Mouse (Mus musculus) adrenal gland, postnatal 10 days (tissue): ENCODE measurements around the gene Coasy. TPM values are rescaled to one million over a fixed set of nuclear protein-coding genes. Genes with fewer than 3 reads are reported as not detected.
A peak's percentile ranks its signal among the peaks of the same experiment; 100 is the strongest.

Experiments used
- DNase-seq: peaks from one replicate; pipeline ENCODE4 v3.0.0; 2021; ENCODE audit warnings: mixed read lengths
- total RNA-seq, 2 experiments: library from RNA; stranded (reverse); gene quantifications; 2 replicates each; pipeline ENCODE4 v1.2.3; 2021

The Coasy gene
- total RNA-seq, 2 experiments from 2014 or later = 98.0 to 102 TPM

DNA sequence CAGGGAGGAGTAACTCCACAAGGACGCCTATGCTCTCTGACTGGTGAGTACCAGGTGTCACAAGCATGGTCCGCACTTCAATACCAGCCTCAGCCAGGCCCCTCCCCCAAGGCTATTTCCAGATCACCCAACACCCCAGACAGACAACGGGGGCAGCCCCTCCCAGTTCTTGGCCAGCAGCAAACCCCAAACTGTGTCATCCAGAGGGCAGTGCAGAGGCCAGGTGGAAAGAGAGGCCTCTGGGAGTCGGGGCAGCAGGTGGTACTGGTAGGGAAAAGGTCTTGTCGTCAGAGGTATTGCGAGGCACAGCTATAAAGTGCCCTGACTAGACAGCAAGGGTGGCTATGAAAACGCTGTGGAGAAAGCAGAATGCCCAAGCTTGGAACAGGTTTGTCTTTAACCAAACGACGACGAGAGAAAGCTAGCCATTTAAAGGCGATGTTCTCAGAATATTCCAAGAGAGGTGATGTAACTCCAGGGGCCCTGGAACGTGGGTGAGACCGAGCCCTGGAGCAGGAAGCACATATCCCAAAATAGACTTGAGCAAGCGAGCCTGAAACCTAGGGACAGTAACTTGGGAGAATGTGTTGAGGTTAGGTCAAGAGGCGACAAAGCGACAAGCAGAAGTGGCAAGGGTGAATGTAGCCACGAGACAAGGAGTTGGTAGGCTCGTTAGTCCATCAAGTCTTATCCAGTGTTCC is 47.8 kb downstream of the Coasy start:
- DNase-seq = peak; percentile 54

- DNase-seq = no peak
Observed at GRCm38 (mm10) chr11:101131187-101131586, 48.8 kb downstream of the Coasy start.

DNA sequence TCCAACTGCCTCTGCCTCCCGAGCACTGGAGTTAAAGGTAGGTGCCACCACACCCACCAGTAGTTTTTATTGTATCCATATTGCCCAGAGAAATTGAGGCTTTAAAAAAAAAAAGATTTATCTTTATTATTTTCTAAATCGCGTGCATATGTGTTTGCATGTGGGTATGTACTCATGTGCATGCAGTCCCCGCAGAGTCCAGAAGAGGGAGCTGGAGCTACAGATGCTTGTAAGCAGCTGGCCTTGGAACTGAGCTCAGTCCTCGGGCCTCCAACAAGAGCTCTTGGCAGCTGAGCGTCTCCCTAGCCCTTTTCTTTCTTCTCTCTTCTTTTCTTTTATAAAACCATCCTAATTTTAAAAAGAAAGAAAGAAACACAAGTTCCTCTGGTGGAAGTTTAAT is 49.3 kb downstream of the Coasy start:
- DNase-seq = peak; percentile 56

- DNase-seq = no peak
Observed at GRCm38 (mm10) chr11:101133037-101133436, 50.7 kb downstream of the Coasy start.

DNA sequence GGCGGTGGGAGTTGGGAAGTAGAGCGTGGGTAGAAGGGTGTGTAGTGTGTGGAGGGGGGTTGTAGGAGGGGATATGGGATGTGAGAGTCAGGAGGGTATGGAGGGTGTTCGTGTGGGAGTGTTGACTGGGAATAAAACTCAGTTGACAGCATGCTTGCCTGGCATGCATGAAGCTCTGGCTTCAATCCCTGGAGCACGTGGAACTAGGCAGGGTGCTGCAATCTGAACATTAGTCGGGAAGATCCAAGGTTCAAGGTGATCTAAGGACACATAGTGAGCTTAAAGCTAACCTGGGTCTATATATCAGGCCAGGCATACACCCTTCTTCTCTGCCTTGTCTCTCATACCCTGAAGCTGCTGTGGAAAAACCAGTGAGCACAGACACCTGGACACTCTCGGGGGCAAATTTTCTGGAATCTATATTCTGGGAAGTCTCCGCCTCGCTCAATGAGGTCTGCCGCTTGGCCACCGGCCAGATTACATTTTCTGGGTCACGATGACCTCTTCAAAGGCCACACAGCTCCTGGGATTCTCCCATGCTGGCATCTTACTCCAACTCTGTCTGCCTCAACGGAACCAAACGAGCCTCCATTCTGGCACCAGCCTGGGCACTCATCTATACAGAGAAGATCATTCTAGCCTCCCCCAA is 52.0 kb downstream of the Coasy start:
- DNase-seq = peak; percentile 78

Other genes starting within 250 kb of the Coasy start
- gene Stat5b, start 231.8 kb upstream of the Coasy start, total RNA-seq = 10 to 100 TPM; 60.7 to 72.7 TPM
- 10 to 100 TPM; 37.1 to 52.7 TPM for gene Stat5a, start 223.2 kb upstream of the Coasy start, total RNA-seq
- 10 to 100 TPM; 68.2 to 75.6 TPM for gene Stat3, start 143.0 kb upstream of the Coasy start, total RNA-seq
- 100 to 1,000 TPM; 327 to 368 TPM for gene Cavin1, start 111.7 kb upstream of the Coasy start, total RNA-seq
- 10 to 100 TPM; 93.4 to 95.8 TPM for gene Atp6v0a1, start 73.1 kb upstream of the Coasy start, total RNA-seq
- 10 to 100 TPM; 27.3 to 28.2 TPM for gene Naglu, start 12.6 kb upstream of the Coasy start, total RNA-seq
- gene Hsd17b1, start 4.2 kb upstream of the Coasy start, total RNA-seq = under 1 TPM; 0.45 to 0.67 TPM
- gene Mlx, start 4.7 kb downstream of the Coasy start, total RNA-seq = 10 to 100 TPM; 32.9 to 35.0 TPM
- 1 to 10 TPM; 6.6 to 7.1 TPM for gene Psmc3ip, start 12.9 kb downstream of the Coasy start, total RNA-seq
- gene Retreg3, start 37.3 kb downstream of the Coasy start, total RNA-seq = 10 to 100 TPM; 50.8 to 53.2 TPM
- gene Tubg1, start 37.4 kb downstream of the Coasy start, total RNA-seq = 10 to 100 TPM; 42.6 to 44.6 TPM
- 1 to 10 TPM; 6.9 to 7.2 TPM for gene Tubg2, start 73.3 kb downstream of the Coasy start, total RNA-seq
- gene Cntnap1, start 88.0 kb downstream of the Coasy start, total RNA-seq = 10 to 100 TPM; 12.1 to 15.9 TPM
- gene Plekhh3, start 88.8 kb downstream of the Coasy start, total RNA-seq = 10 to 100 TPM; 26.2 to 40.8 TPM
- gene Ccr10, start 92.9 kb downstream of the Coasy start, total RNA-seq = under 1 TPM; 0.78 to 1.00 TPM
- gene Ezh1, start 143.9 kb downstream of the Coasy start, total RNA-seq = 10 to 100 TPM; 27.9 to 37.9 TPM
- gene Ramp2, start 163.5 kb downstream of the Coasy start, total RNA-seq = 100 to 1,000 TPM; 101 to 116 TPM
- 100 to 1,000 TPM; 109 to 112 TPM for gene Vps25, start 171.1 kb downstream of the Coasy start, total RNA-seq
- gene Wnk4, start 178.0 kb downstream of the Coasy start, total RNA-seq = 1 to 10 TPM; 2.5 to 3.6 TPM
- 1 to 10 TPM in 1 of 2 experiments, under 1 TPM in 1; 0.63 to 1.4 TPM for gene Cntd1, start 196.4 kb downstream of the Coasy start, total RNA-seq
- 10 to 100 TPM; 79.8 to 84.3 TPM for gene Coa3, start 196.5 kb downstream of the Coasy start, total RNA-seq
- gene Becn1, start 219.7 kb downstream of the Coasy start, total RNA-seq = 100 to 1,000 TPM; 132 to 133 TPM
- 100 to 1,000 TPM; 125 to 132 TPM for gene Psme3, start 233.6 kb downstream of the Coasy start, total RNA-seq
- gene Aoc2, start 242.5 kb downstream of the Coasy start, total RNA-seq = 1 to 10 TPM; 6.0 to 9.0 TPM
- gene Aoc3, start 248.0 kb downstream of the Coasy start, total RNA-seq = 100 to 1,000 TPM; 103 to 122 TPM